Mouse (Mus musculus) ES-E14 (cell line): ENCODE results near the gene Slc39a11.

Source experiments
- CHD2 ChIP-seq: IDR thresholded peaks from 2 replicates; pipeline ENCODE4 v1.6.1; 2014; ENCODE audit warnings: mild to moderate bottlenecking, low read depth, low read length, inconsistent platforms
- HCFC1 ChIP-seq: IDR thresholded peaks from 2 replicates; pipeline ENCODE4 v1.6.1; 2012; ENCODE audit warnings: low read length, inconsistent platforms, borderline replicate concordance; ENCODE audit not compliant: insufficient read depth
- MAFK ChIP-seq: IDR thresholded peaks from 2 replicates; pipeline ENCODE4 v1.6.1; 2014; ENCODE audit warnings: mild to moderate bottlenecking, low read depth, low read length, inconsistent platforms; ENCODE audit not compliant: insufficient read depth
- ZC3H11A ChIP-seq: IDR thresholded peaks from 2 replicates; pipeline ENCODE4 v1.6.1; 2012; ENCODE audit warnings: low read depth, mild to moderate bottlenecking, inconsistent platforms, low read length, borderline replicate concordance
- ZNF384 ChIP-seq: IDR thresholded peaks from 2 replicates; pipeline ENCODE4 v1.6.1; 2012; ENCODE audit warnings: low read depth, low read length, inconsistent platforms

DNA sequence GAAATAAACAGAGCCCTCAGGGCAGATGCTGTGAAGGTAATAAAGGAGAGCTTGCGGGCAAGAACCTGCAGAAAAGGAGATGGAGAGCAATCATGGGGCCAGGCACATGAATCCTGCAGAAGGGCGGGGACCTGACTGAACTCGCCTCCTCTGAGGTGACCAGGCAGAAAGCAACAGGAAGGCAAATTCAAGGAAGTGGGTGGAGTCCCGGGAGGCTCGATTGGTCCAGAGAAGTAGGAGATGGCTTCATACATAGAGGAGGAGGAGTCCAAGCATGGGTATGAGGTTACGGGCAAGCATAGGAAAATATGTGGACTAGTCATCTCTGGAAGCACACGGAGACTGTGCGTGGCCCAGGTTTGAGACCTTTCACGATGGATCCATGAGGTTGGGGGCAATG lies 212.5 kb downstream of the Slc39a11 start:
- TF ChIP-seq ZNF384 (no peak), ZC3H11A (no peak), CHD2 (no peak), MAFK (no peak), HCFC1 (no peak)
